Mouse (Mus musculus) urinary bladder, postnatal 25 days (tissue): Measurements from ENCODE around the gene Bmpr1b.

Source experiments
- DNase-seq: peaks from one replicate; pipeline ENCODE4 v3.0.0; 2022; ENCODE audit warnings: low spot score

Bmpr1b gene

GRCm38 (mm10) chr3:142034160-142034559 lies 135.1 kb downstream of the Bmpr1b start:
- no peak for DNase-seq

- no peak for DNase-seq
Measured at GRCm38 (mm10) chr3:142019716-142020115, 149.5 kb downstream of the Bmpr1b start.

GRCm38 (mm10) chr3:141984548-141984947 lies 184.7 kb downstream of the Bmpr1b start:
- no peak for DNase-seq

- DNase-seq: peak; percentile 2
Measured at GRCm38 (mm10) chr3:141981613-141982432, 187.4 kb downstream of the Bmpr1b start.

- no peak for DNase-seq
Measured at GRCm38 (mm10) chr3:141966244-141966643, 203.0 kb downstream of the Bmpr1b start.

GRCm38 (mm10) chr3:141952931-141953330 lies 216.3 kb downstream of the Bmpr1b start:
- DNase-seq: no peak

GRCm38 (mm10) chr3:141950642-141951041 lies 218.6 kb downstream of the Bmpr1b start:
- DNase-seq: no peak

- DNase-seq: no peak
Measured at GRCm38 (mm10) chr3:141948506-141948905, 220.7 kb downstream of the Bmpr1b start.

- no peak for DNase-seq
Measured at GRCm38 (mm10) chr3:141948096-141948495, 221.1 kb downstream of the Bmpr1b start.

GRCm38 (mm10) chr3:141946846-141947245 lies 222.4 kb downstream of the Bmpr1b start:
- DNase-seq: no peak

- no peak for DNase-seq
Measured at GRCm38 (mm10) chr3:141943317-141943742, 225.9 kb downstream of the Bmpr1b start.

- no peak for DNase-seq
Measured at GRCm38 (mm10) chr3:141940207-141940606, 229.0 kb downstream of the Bmpr1b start.

GRCm38 (mm10) chr3:141936594-141937272 lies 232.5 kb downstream of the Bmpr1b start:
- no peak for DNase-seq

GRCm38 (mm10) chr3:141932956-141933355 lies 236.3 kb downstream of the Bmpr1b start:
- no peak for DNase-seq

- DNase-seq: no peak
Measured at GRCm38 (mm10) chr3:141931372-141932092, 237.7 kb downstream of the Bmpr1b start.

- no peak for DNase-seq
Measured at GRCm38 (mm10) chr3:141923442-141923841, 245.8 kb downstream of the Bmpr1b start.

- DNase-seq: no peak
Measured at GRCm38 (mm10) chr3:141921161-141921560, 248.1 kb downstream of the Bmpr1b start.

GRCm38 (mm10) chr3:141919661-141920060 lies 249.6 kb downstream of the Bmpr1b start:
- DNase-seq: no peak

- no peak for DNase-seq
Measured at GRCm38 (mm10) chr3:141917166-141917565, 252.1 kb downstream of the Bmpr1b start.

- DNase-seq: no peak
Measured at GRCm38 (mm10) chr3:141915995-141916394, 253.2 kb downstream of the Bmpr1b start.

- DNase-seq: no peak
Measured at GRCm38 (mm10) chr3:141914588-141914987, 254.6 kb downstream of the Bmpr1b start.

GRCm38 (mm10) chr3:141909136-141909535 lies 260.1 kb downstream of the Bmpr1b start:
- no peak for DNase-seq
